8 mouse cellular contexts compared by ENCODE assay signal in the genomic region with DNA sequence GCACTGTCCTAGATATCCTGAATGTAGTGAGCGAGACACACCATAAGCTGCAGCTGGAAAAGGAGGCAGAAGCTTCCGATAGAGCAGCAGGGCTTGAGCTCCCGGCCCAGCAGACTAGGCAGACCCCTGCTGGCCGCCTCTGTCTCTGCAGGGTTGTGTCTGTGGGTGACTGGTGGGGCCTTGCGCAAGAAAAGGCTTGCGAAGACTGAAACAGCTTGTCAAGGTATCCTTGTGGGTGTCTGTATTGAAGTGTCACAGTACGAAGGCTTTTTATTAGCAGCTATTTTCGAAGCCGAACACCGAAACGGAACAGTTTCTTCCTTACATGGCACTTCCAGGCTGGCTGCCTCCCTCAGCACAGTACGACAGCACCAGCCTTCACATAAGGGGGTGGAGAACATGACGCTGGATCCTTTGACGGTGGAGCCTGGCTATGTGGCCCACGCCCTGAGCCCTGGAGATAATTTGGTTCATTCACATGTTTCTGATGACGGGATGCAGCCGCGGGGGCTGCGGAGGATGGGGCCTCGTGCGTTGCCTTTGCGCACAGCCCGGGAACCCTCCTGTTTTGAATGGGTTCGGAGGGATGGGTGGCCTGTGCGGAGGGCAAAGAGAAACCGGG.
A peak's percentile ranks its signal among the peaks of the same experiment; 100 is the strongest.
DNase-seq lines count a peak whose midpoint lies in the region; ATAC-seq and TF ChIP-seq lines count a peak whose summit lies in the region.

No protein-coding gene starts in this region.

- H3K4me1 ChIP-seq in bone marrow macrophage, adult 2 months (ENCODE audit: control insufficient read depth, insufficient read depth, low read length): no peaks in the 10 kb centered on the region
- peaks cover 7% of the 10 kb centered on the region; the same call in 1 of the 2 replicates for H3K4me1 ChIP-seq in embryonic facial prominence, embryonic 14.5 days (ENCODE audit: control insufficient read depth, insufficient read depth, low read length)
- H3K4me1 ChIP-seq in limb, embryonic 10.5 days: peaks cover 7% of the 10 kb centered on the region
- H3K4me1 ChIP-seq in midbrain, embryonic 13.5 days (replicated peaks): peaks cover 13% of the 10 kb centered on the region

- peak; percentile 89 for DNase-seq in embryonic facial prominence, embryonic 14.5 days (ENCODE audit: low spot score)
- peak; percentile 51 for DNase-seq in heart, adult 8-10 months (ENCODE audit: low spot score)
- DNase-seq in kidney, adult 8-10 months: peak; percentile 9 to 63
- DNase-seq in limb, embryonic 10.5 days (ENCODE audit: low spot score): peak; percentile 84
- DNase-seq in spleen, postnatal 4 days (ENCODE audit: low spot score in 2 of 2): peak; percentile 22 to 68

- H3K9me3 ChIP-seq in embryonic facial prominence, embryonic 14.5 days (ENCODE audit: control insufficient read depth, low read length): no peaks in the 10 kb centered on the region
- no peaks in the 10 kb centered on the region for H3K9me3 ChIP-seq in limb, embryonic 10.5 days (replicated peaks)
- no peaks in the 10 kb centered on the region for H3K9me3 ChIP-seq in midbrain, embryonic 13.5 days

- WGBS in embryonic facial prominence, embryonic 14.5 days: 23% methylated on average over 26 of the region's 26 CpGs
- WGBS in limb, embryonic 10.5 days: 29% methylated on average over 26 of the region's 26 CpGs
- WGBS in midbrain, embryonic 13.5 days: 17% methylated on average over 26 of the region's 26 CpGs

- TF ChIP-seq POLR2A in bone marrow macrophage, adult 2 months (IDR thresholded peaks at IDR 0.05; ENCODE audit: borderline replicate concordance, low read depth, low read length): no peak

- peak; percentile 23; the same call in 1 of the 2 replicates for TF ChIP-seq CTCF in bone marrow macrophage, adult 2 months (IDR thresholded peaks at IDR 0.05; ENCODE audit: low read depth, low read length)

- peak overlapping the region; percentile 47 for H3K4me2 ChIP-seq in embryonic facial prominence, embryonic 14.5 days (ENCODE audit: low read depth, low read length)
- peak overlapping the region; percentile 35 for H3K4me2 ChIP-seq in midbrain, embryonic 13.5 days (replicated peaks)

- peaks cover 3% of the 10 kb centered on the region; the same call in 1 of the 2 replicates for H3K27me3 ChIP-seq in embryonic facial prominence, embryonic 14.5 days (replicated peaks; ENCODE audit: control insufficient read depth, insufficient read depth, low read length)
- peaks cover 33% of the 10 kb centered on the region for H3K27me3 ChIP-seq in limb, embryonic 10.5 days (ENCODE audit: low read depth, poor library complexity, severe bottlenecking)
- peaks cover 6% of the 10 kb centered on the region for H3K27me3 ChIP-seq in midbrain, embryonic 13.5 days

- no peaks in the 10 kb centered on the region for H3K36me3 ChIP-seq in embryonic facial prominence, embryonic 14.5 days (ENCODE audit: control insufficient read depth, insufficient read depth, low read length)
- no peaks in the 10 kb centered on the region for H3K36me3 ChIP-seq in limb, embryonic 10.5 days
- no peaks in the 10 kb centered on the region for H3K36me3 ChIP-seq in midbrain, embryonic 13.5 days

- no peak overlapping the region for H3K27ac ChIP-seq in bone marrow macrophage, adult 2 months (ENCODE audit: insufficient read depth, low read depth, low read length)
- H3K27ac ChIP-seq in embryonic facial prominence, embryonic 14.5 days (replicated peaks; ENCODE audit: low read depth, low read length): no peak overlapping the region
- no peak overlapping the region for H3K27ac ChIP-seq in limb, embryonic 10.5 days
- peak overlapping the region; percentile 22 for H3K27ac ChIP-seq in midbrain, embryonic 13.5 days

- peak; percentile 96 for ATAC-seq in embryonic facial prominence, embryonic 14.5 days (ENCODE audit: low read depth)
- ATAC-seq in midbrain, embryonic 13.5 days: peak; percentile 95
- ATAC-seq in activated CD4-positive, CD25-positive, alpha-beta regulatory T cell, adult 4 months: no peak

- no peak overlapping the region for H3K9ac ChIP-seq in embryonic facial prominence, embryonic 14.5 days (ENCODE audit: low read depth, low read length)
- 0 out of 2 replicates have a peak overlapping the region, but pooled peaks have one; percentile 15 for H3K9ac ChIP-seq in midbrain, embryonic 13.5 days (replicated peaks)

- H3K4me3 ChIP-seq in bone marrow macrophage, adult 2 months (ENCODE audit: insufficient read depth, low read length): no peak overlapping the region
- peak overlapping the region; percentile 13; the same call in 1 of the 2 replicates for H3K4me3 ChIP-seq in embryonic facial prominence, embryonic 14.5 days (ENCODE audit: low read depth, low read length)
- H3K4me3 ChIP-seq in limb, embryonic 10.5 days: peak overlapping the region; percentile 32
- H3K4me3 ChIP-seq in midbrain, embryonic 13.5 days (replicated peaks): no peak overlapping the region

Comparison
In these comparisons a context has a peak if more than half of its experiments do, and no peak if none do; other contexts are left out.
1. H3K4me3 ChIP-seq: peak in embryonic facial prominence, embryonic 14.5 days (single experiment) and limb, embryonic 10.5 days (single experiment); none in bone marrow macrophage, adult 2 months (single experiment) and midbrain, embryonic 13.5 days (single experiment).
2. DNase-seq: peak in every context shown above with its lines; median percentile 89 in embryonic facial prominence, embryonic 14.5 days; 84 in limb, embryonic 10.5 days; 51 in heart, adult 8-10 months; 45 in spleen, postnatal 4 days; 36 in kidney, adult 8-10 months.